Mouse (Mus musculus) MEL (cell line): ENCODE measurements around the gene Dlgap3.

Experiments
- CTCF ChIP-seq, 3 experiments: IDR thresholded peaks in 2 of 3; conservative IDR thresholded peaks in 1 of 3; 2 replicates each; pipeline ENCODE4 v1.5.1; 2011 to 2012; ENCODE audit warnings: low read length in 3 of 3, low read depth in 2 of 3, mild to moderate bottlenecking in 2 of 3, improper control_type of control experiment in 1 of 3, inconsistent platforms in 1 of 3, mixed read lengths in 1 of 3, moderate library complexity in 1 of 3; ENCODE audit not compliant: control insufficient read depth in 1 of 3, insufficient read depth in 1 of 3, poor library complexity in 1 of 3, severe bottlenecking in 1 of 3
- EP300 ChIP-seq, 2 experiments: IDR thresholded peaks; 2 replicates each; pipeline ENCODE4 v1.6.1; 2011; ENCODE audit warnings: improper control_type of control experiment in 2 of 2, low read length in 2 of 2, low read depth in 1 of 2, mild to moderate bottlenecking in 1 of 2
- MXI1 ChIP-seq: IDR thresholded peaks from 2 replicates; pipeline ENCODE4 v1.6.1; 2011; ENCODE audit warnings: mild to moderate bottlenecking, low read depth, low read length, improper control_type of control experiment
- NRF1 ChIP-seq: IDR thresholded peaks from 2 replicates; pipeline ENCODE4 v1.6.1; 2014; ENCODE audit warnings: low read depth, mild to moderate bottlenecking, inconsistent platforms, low read length, improper control_type of control experiment, moderate library complexity; ENCODE audit not compliant: poor library complexity, insufficient read depth, severe bottlenecking
- POLR2A ChIP-seq, 2 experiments: IDR thresholded peaks; 2 replicates each; pipeline ENCODE4 v1.6.1; 2011 to 2012; ENCODE audit warnings: low read length in 2 of 2, mild to moderate bottlenecking in 2 of 2, control low read depth in 1 of 2, improper control_type of control experiment in 1 of 2, low read depth in 1 of 2, moderate library complexity in 1 of 2; ENCODE audit not compliant: control insufficient read depth in 1 of 2, insufficient read depth in 1 of 2, poor library complexity in 1 of 2

DNA sequence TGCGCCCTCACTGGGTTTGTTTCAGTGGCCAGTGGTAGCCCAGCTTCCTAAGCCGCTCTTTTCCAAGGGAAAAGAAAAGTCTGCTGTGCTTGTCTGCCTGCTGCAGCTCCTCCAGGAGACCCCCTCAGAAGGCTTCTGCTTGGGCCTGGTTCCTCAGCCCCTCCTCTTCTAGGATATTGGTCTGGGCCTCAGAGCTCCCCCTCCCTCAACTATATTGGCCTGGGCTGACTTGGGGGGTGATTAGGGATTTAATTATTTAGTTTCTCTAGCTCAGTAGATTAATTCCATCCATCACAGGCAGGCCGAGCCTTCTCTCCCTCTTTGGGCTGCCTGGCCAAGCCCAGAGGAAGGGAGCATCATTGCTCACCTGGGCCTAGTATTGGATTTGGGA, 11.4 kb downstream of the Dlgap3 start:
- TF ChIP-seq NRF1 (no peak), CTCF (IDR thresholded peaks at IDR 0.05 in 2 of 3, conservative IDR thresholded peaks at IDR 0.05 in 1 of 3; ENCODE audit: control insufficient read depth in 1 of 3, insufficient read depth in 1 of 3, low read depth in 2 of 3, low read length in 3 of 3, poor library complexity in 1 of 3, severe bottlenecking in 1 of 3) (no peak), POLR2A (IDR thresholded peaks at IDR 0.05; ENCODE audit: control insufficient read depth in 1 of 2, insufficient read depth in 1 of 2, low read depth in 1 of 2, low read length in 2 of 2, poor library complexity in 1 of 2) (no peak), EP300 (IDR thresholded peaks at IDR 0.05; ENCODE audit: low read depth in 1 of 2, low read length in 2 of 2) (no peak), MXI1 (no peak)
